Mouse (Mus musculus): ENCODE measurements around the gene Skor1. TPM values are rescaled to one million over a fixed set of nuclear protein-coding genes. Genes with fewer than 3 reads are reported as not detected.
A peak's percentile ranks its signal among the peaks of the same experiment; 100 is the strongest.

Gene Skor1
- polyA plus RNA-seq, 1 experiment from 2014 or later, result not detected

DNA sequence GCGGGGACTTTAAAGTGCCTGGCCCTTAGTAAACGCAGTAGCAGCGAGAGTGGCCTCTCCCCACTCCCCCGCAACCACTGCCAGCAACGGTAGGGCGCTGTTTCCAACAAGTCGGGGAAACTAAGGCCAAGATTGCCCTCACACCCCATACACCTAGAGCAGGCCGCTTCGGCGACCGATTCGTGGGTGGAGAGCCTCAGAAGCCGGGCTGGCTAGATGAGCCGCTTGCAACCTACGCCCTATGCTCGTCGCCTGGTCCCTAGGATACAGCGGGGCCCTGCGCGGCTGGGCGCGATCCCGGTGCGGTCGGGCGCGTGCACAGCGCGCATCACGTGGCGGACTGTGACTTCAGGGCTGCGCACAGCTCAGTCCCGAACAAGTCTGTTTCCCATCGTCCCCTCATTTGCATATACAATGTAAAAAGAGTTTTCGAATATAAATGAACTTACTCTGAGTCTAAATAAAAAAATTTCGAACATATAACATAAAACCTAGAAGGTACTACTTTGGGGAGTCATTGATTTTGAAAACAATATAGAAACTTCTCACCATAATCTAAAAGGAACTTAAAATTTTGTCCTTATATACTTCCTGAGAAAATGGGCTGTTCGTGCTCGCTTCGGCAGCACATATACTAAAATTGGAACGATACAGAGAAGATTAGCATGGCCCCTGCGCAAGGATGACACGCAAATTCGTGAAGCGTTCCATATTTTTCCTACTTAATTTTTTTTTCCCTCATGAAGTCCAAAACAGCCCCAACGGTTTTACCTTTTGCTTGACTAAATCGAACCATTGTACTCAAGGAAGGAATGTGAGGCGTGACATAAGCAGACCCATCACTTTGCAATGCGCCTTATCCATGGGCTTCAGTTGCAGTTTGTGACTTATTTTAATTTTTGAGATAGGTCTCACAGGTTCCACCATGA is 15.8 kb downstream of the Skor1 start:
- 1% methylated on average over 48 of the region's 48 CpGs for WGBS
- H3K27me3 ChIP-seq (replicated peaks; ENCODE audit: control insufficient read depth, insufficient read depth, low read length), result peaks cover 46% of the 10 kb centered on the region
- H3K4me3 ChIP-seq (ENCODE audit: low read depth, low read length), result peak overlapping the region; percentile 62
- peaks cover 7% of the 10 kb centered on the region for H3K4me1 ChIP-seq (replicated peaks; ENCODE audit: control insufficient read depth, insufficient read depth, low read length)
- H3K36me3 ChIP-seq (ENCODE audit: control insufficient read depth, insufficient read depth, low read length), result no peaks in the 10 kb centered on the region
- ATAC-seq (replicated peaks; ENCODE audit: low FRiP score, low TSS enrichment, low read depth) (peak; percentile 98), DNase-seq (ENCODE audit: low spot score) (peak; percentile 94)
- peak overlapping the region; percentile 83 for H3K4me2 ChIP-seq (ENCODE audit: low read length)
- H3K27ac ChIP-seq (ENCODE audit: low read depth), result peak overlapping the region; percentile 67
- H3K9me3 ChIP-seq (ENCODE audit: control insufficient read depth, low read length), result no peaks in the 10 kb centered on the region
- H3K9ac ChIP-seq (ENCODE audit: low read length), result peak overlapping the region; percentile 59

DNA sequence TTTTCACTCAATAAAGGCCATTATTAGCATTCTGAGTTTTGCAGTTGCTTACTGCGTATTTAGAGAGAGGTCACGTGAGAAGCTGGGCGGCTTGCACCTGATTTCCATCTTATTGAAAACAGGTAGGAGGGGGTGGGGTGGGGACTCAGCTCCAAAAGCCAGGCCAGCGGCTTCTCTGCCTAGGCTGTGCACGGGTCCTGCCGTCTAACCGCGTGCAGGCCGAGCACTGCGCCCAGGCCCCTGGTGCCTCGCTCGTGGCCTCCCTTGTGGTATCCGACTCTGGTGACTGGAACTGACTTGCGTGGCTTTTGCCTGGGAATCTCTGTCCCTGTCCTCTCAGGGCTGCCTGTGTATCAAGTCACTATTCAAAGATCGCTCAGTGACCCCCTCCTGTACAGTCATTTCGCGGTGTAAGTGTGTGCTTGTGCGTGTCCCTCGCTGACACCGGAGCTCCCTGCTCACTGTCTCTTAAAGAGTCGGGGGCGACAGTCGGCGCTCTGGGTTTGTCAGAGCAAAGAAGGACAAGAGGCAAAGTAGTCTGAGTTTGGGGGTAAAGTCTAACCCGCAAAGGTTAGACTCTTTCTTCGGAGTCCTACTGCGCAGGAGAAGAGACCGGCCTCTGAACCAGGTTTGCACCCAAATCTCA is 16.7 kb downstream of the Skor1 start:
- DNase-seq (ENCODE audit: low spot score), result peak; percentile 84
- ATAC-seq (replicated peaks; ENCODE audit: low FRiP score, low TSS enrichment, low read depth), result peak; percentile 28

DNA sequence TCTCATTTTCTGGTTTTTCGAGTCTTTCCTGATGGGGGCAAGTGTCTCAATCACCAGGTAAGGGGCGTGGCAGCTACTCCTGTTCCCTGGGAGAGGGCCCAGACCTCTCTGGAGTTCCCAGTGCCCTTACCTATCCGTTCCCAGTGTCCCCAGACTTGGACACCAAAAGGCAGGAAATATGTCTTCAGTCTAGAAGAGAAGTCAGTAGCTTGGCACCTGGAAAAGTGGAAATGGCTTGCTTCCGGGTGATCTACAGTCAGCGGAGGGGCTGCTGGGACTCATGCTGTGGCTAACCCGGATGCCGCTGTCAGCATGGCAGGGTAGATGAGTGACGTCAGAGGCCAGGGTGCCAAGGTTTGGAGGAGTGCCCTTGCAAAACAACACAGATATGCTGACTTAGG is 19.1 kb downstream of the Skor1 start:
- 86% methylated on average over 8 of the region's 8 CpGs for WGBS
- H3K36me3 ChIP-seq (ENCODE audit: control insufficient read depth, insufficient read depth, low read length), result no peaks in the 10 kb centered on the region
- no peak overlapping the region for H3K27ac ChIP-seq (ENCODE audit: low read depth)
- no peaks in the 10 kb centered on the region for H3K9me3 ChIP-seq (ENCODE audit: control insufficient read depth, low read length)
- no peak overlapping the region for H3K4me3 ChIP-seq (ENCODE audit: low read depth, low read length)
- no peak overlapping the region for H3K4me2 ChIP-seq (ENCODE audit: low read length)
- no peak overlapping the region for H3K9ac ChIP-seq (ENCODE audit: low read length)
- DNase-seq (ENCODE audit: low spot score), result no peak
- H3K27me3 ChIP-seq (replicated peaks; ENCODE audit: control insufficient read depth, insufficient read depth, low read length), result peaks cover 14% of the 10 kb centered on the region
- no peak for ATAC-seq (replicated peaks; ENCODE audit: low FRiP score, low TSS enrichment, low read depth)
- H3K4me1 ChIP-seq (replicated peaks; ENCODE audit: control insufficient read depth, insufficient read depth, low read length), result peaks cover 7% of the 10 kb centered on the region

More for the DNA sequence above, 16.7 kb downstream of the Skor1 start:
- WGBS, result 3% methylated on average over 28 of the region's 28 CpGs
- Histone ChIP-seq H3K27ac (ENCODE audit: low read depth) (peak overlapping the region; percentile 67), H3K9me3 (ENCODE audit: control insufficient read depth, low read length) (no peaks in the 10 kb centered on the region), H3K4me3 (ENCODE audit: low read depth, low read length) (peak overlapping the region; percentile 62), H3K27me3 (replicated peaks; ENCODE audit: control insufficient read depth, insufficient read depth, low read length) (peaks cover 37% of the 10 kb centered on the region), H3K9ac (ENCODE audit: low read length) (peak overlapping the region; percentile 59), H3K4me1 (replicated peaks; ENCODE audit: control insufficient read depth, insufficient read depth, low read length) (peaks cover 7% of the 10 kb centered on the region), H3K4me2 (ENCODE audit: low read length) (peak overlapping the region; percentile 83), H3K36me3 (ENCODE audit: control insufficient read depth, insufficient read depth, low read length) (no peaks in the 10 kb centered on the region)

- Histone ChIP-seq H3K9me3 (ENCODE audit: control insufficient read depth, low read length) (no peaks in the 10 kb centered on the region), H3K27ac (ENCODE audit: low read depth) (no peak overlapping the region), H3K4me3 (ENCODE audit: low read depth, low read length) (no peak overlapping the region), H3K36me3 (ENCODE audit: control insufficient read depth, insufficient read depth, low read length) (no peaks in the 10 kb centered on the region), H3K4me1 (replicated peaks; ENCODE audit: control insufficient read depth, insufficient read depth, low read length) (peaks cover 10% of the 10 kb centered on the region; the same call in 1 of the 2 replicates), H3K4me2 (ENCODE audit: low read length) (no peak overlapping the region), H3K9ac (ENCODE audit: low read length) (no peak overlapping the region), H3K27me3 (replicated peaks; ENCODE audit: control insufficient read depth, insufficient read depth, low read length) (no peaks in the 10 kb centered on the region)
- DNase-seq (ENCODE audit: low spot score), result no peak
- WGBS, result 45% methylated on average over 9 of the region's 9 CpGs
- no peak for ATAC-seq (replicated peaks; ENCODE audit: low FRiP score, low TSS enrichment, low read depth)
These were observed 24.2 kb downstream of the Skor1 start for GRCm38 (mm10) chr9:63124512-63124911.

DNA sequence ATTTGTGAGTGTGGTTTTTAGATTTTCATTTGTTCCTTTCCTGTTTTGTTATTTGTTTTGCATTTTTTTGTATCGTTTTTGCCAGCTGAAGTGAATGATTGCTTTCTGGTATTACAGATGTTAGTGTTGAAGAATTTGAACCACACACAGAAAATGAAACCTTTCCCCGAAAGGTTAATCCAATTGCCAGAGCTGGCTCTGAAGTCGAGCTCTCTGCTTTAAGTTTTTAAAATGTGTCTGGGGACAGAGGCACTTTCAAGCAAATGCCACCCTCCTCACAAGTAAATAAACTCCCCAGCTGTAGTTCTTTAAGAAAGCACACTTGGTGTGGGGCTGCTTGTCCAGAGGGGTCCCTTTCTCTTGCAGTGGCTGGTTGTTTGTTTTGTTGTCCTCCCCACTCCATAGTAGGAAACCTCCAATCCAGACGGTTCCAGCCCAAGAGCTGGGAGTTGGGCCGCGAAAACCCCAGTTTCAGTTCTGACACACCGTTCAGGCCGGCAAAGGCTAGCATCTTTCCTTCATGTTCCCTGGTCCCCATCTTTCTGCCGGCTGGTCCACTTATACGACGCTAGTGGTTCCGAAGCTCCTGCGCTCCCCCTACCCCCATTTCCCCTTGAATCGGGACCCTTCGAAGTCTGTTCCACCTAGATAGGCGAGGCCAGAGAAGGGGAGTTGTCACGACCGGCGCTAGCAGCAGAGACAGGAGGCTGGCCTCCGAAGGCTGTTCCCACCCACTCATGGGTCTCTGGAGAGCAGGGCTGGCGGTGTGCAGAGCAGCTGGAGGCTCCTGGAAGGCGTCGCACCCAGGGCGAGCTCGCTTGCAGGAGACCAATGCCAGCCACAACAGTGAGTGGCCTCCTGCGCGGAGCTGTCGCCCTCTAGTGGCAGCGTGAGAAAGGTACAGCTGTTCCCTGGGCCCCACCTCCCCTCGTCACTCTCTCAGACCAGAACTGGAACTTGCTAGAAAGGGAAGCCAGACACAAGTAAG is 25.0 kb downstream of the Skor1 start:
- H3K36me3 ChIP-seq (ENCODE audit: control insufficient read depth, insufficient read depth, low read length), result no peaks in the 10 kb centered on the region
- H3K4me3 ChIP-seq (ENCODE audit: low read depth, low read length), result peak overlapping the region; percentile 44
- DNase-seq (ENCODE audit: low spot score), result peak; percentile 93
- H3K9ac ChIP-seq (ENCODE audit: low read length), result peak overlapping the region; percentile 55
- H3K4me1 ChIP-seq (replicated peaks; ENCODE audit: control insufficient read depth, insufficient read depth, low read length), result peaks cover 10% of the 10 kb centered on the region; the same call in 1 of the 2 replicates
- H3K4me2 ChIP-seq (ENCODE audit: low read length), result peak overlapping the region; percentile 89
- WGBS, result 6% methylated on average over 30 of the region's 30 CpGs
- peak overlapping the region; percentile 80 for H3K27ac ChIP-seq (ENCODE audit: low read depth)
- no peaks in the 10 kb centered on the region for H3K9me3 ChIP-seq (ENCODE audit: control insufficient read depth, low read length)
- H3K27me3 ChIP-seq (replicated peaks; ENCODE audit: control insufficient read depth, insufficient read depth, low read length), result no peaks in the 10 kb centered on the region
- peak; percentile 94 for ATAC-seq (replicated peaks; ENCODE audit: low FRiP score, low TSS enrichment, low read depth)

DNA sequence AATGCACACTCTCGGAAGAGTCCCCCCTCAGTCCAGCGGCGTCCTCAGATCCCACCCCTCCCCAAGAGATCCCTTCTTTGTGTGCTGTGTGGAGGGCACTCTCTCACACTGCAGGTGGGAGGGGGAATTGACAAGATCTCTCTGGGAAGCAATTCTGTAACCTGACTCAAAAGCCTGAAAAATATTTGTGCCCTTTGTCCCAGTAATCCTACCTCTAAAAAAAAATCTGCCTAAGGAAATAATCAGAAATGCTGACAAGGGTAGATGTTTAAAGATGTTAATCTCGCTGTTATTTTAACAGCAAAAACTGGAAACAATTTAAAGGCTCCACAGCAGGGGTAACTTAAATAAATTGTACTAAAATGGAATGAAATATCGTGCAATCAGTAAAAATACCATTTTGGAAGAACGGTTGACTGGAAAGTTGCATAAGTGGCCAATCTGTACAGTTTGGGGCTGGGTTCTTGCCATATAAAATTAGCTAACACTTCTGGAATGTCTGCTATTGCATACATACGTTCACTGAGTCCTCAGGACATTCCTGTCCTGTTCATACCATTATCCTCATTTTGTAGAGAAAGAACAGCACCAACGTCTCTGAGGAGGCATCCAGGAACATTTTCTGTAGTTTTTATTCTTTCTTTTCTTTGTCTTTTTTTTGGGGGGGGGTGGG is 26.5 kb downstream of the Skor1 start:
- Histone ChIP-seq H3K36me3 (ENCODE audit: control insufficient read depth, insufficient read depth, low read length) (no peaks in the 10 kb centered on the region), H3K4me2 (ENCODE audit: low read length) (no peak overlapping the region), H3K27me3 (replicated peaks; ENCODE audit: control insufficient read depth, insufficient read depth, low read length) (no peaks in the 10 kb centered on the region), H3K27ac (ENCODE audit: low read depth) (no peak overlapping the region), H3K9me3 (ENCODE audit: control insufficient read depth, low read length) (no peaks in the 10 kb centered on the region), H3K9ac (ENCODE audit: low read length) (no peak overlapping the region), H3K4me1 (replicated peaks; ENCODE audit: control insufficient read depth, insufficient read depth, low read length) (peaks cover 10% of the 10 kb centered on the region; the same call in 1 of the 2 replicates), H3K4me3 (ENCODE audit: low read depth, low read length) (no peak overlapping the region)
- WGBS, result 70% methylated on average over 8 of the region's 8 CpGs
- no peak for DNase-seq (ENCODE audit: low spot score)
- no peak for ATAC-seq (replicated peaks; ENCODE audit: low FRiP score, low TSS enrichment, low read depth)

DNA sequence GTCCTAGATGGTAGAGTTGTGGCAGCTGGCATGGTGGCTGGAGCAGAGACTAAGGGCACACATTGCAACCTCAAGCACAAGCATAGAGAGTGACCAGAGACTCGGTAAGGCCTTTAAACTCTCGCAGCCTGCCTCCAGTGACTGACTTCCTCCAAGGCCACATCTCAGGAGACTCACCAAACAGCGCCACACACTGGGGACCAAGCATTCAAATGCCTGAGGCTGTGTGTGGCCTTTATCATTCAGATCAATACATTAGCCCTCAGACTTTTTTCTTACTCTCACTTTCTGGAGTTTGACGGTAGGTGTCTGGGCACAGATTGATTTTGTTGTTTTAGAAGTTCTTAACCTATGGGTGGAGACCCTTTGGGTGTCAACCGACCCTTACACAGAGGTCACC is 30.4 kb downstream of the Skor1 start:
- H3K27ac ChIP-seq (ENCODE audit: low read depth), result no peak overlapping the region
- no peaks in the 10 kb centered on the region for H3K27me3 ChIP-seq (replicated peaks; ENCODE audit: control insufficient read depth, insufficient read depth, low read length)
- ATAC-seq (replicated peaks; ENCODE audit: low FRiP score, low TSS enrichment, low read depth) (no peak), DNase-seq (ENCODE audit: low spot score) (no peak)
- H3K4me1 ChIP-seq (replicated peaks; ENCODE audit: control insufficient read depth, insufficient read depth, low read length), result no peaks in the 10 kb centered on the region; the same call in 1 of the 2 replicates
- WGBS, result 67% methylated on average over 5 of the region's 5 CpGs
- H3K36me3 ChIP-seq (ENCODE audit: control insufficient read depth, insufficient read depth, low read length), result no peaks in the 10 kb centered on the region
- H3K9ac ChIP-seq (ENCODE audit: low read length), result no peak overlapping the region
- H3K4me2 ChIP-seq (ENCODE audit: low read length), result no peak overlapping the region
- H3K4me3 ChIP-seq (ENCODE audit: low read depth, low read length), result no peak overlapping the region
- H3K9me3 ChIP-seq (ENCODE audit: control insufficient read depth, low read length), result no peaks in the 10 kb centered on the region

Measured in intestine, embryonic 14.5 days (tissue).